In the genomic region with DNA sequence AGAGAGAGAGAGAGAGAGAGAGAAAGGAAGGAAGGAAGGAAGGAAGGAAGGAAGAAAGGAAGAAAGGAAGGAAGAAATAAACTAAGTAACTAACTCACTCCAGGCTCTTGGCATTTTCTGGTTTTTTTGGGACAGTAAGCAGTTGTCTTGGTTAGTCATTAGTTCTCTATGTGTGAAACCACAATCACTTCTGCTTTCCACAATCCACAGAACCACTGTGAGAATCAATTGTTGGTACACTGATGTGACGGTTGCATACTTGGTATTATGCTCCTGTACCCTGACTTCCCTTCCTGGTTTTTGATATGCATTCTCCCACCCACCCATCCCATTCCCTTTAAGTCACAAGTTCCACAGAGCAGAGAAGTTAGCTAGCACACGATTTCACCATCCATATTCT, we compare ENCODE assay signal across 9 mouse cellular contexts. TPM values are rescaled to one million over a fixed set of nuclear protein-coding genes. Genes with fewer than 3 reads are reported as not detected.
A peak's percentile ranks its signal among the peaks of the same experiment; 100 is the strongest.
DNase-seq lines count a peak whose midpoint lies in the region; ATAC-seq and TF ChIP-seq lines count a peak whose summit lies in the region.
"Had no signal": no experiment of that assay in that cellular context is flagged by ENCODE, and none has a peak within 500 bp of the region (broad histone marks: within the 10 kb centered on the region; RNA-seq: fewer than 3 reads in every experiment).

No protein-coding gene starts in this region.

- intact Hi-C loops in gastrocnemius, postnatal 14 days (cut with DNase I; ENCODE audit: low total_unique reads), result no loop called here

- peaks cover 24% of the 10 kb centered on the region for H3K4me1 ChIP-seq in hindbrain, embryonic 10.5 days (replicated peaks)
- peaks cover 16% of the 10 kb centered on the region for H3K4me1 ChIP-seq in hindbrain, embryonic 16.5 days (ENCODE audit: control insufficient read depth, insufficient read depth, low read depth, low read length)
- H3K4me1 ChIP-seq in stomach, embryonic 14.5 days (ENCODE audit: control insufficient read depth, insufficient read depth, low read length), result peaks cover 8% of the 10 kb centered on the region; the same call in 1 of the 2 replicates
- H3K4me1 ChIP-seq in stomach, postnatal 0 days (replicated peaks; ENCODE audit: control insufficient read depth, insufficient read depth), result no peaks in the 10 kb centered on the region; the same call in 1 of the 2 replicates
- H3K4me1 ChIP-seq in liver, embryonic 12.5 days, result peaks cover 28% of the 10 kb centered on the region

- no peak for ATAC-seq in hindbrain, embryonic 16.5 days
- ATAC-seq in stomach, embryonic 14.5 days (ENCODE audit: insufficient number of reproducible peaks, insufficient read depth, low FRiP score, low read depth), result no peak
- ATAC-seq in stomach, postnatal 0 days (ENCODE audit: low FRiP score, low TSS enrichment), result no peak
- no peak for ATAC-seq in liver, embryonic 12.5 days

- H3K27ac ChIP-seq in hindbrain, embryonic 10.5 days, result no peak overlapping the region
- no peak overlapping the region for H3K27ac ChIP-seq in hindbrain, embryonic 16.5 days (ENCODE audit: low read depth, low read length)
- H3K27ac ChIP-seq in stomach, embryonic 14.5 days (ENCODE audit: low read length), result no peak overlapping the region
- no peak overlapping the region for H3K27ac ChIP-seq in stomach, postnatal 0 days (replicated peaks)
- no peak overlapping the region for H3K27ac ChIP-seq in liver, embryonic 12.5 days

- H3K9ac ChIP-seq in hindbrain, embryonic 16.5 days (ENCODE audit: low read depth, low read length), result no peak overlapping the region
- no peak overlapping the region for H3K9ac ChIP-seq in stomach, embryonic 14.5 days (replicated peaks; ENCODE audit: low read depth, low read length)
- no peak overlapping the region for H3K9ac ChIP-seq in stomach, postnatal 0 days (ENCODE audit: low read length)
- H3K9ac ChIP-seq in liver, embryonic 12.5 days, result peak overlapping the region; percentile 83; the same call in 1 of the 2 replicates

- TF ChIP-seq CTCF in stomach, postnatal 0 days (IDR thresholded peaks at IDR 0.05; ENCODE audit: low read depth), result no peak

- peak overlapping the region; percentile 93; the same call in 1 of the 2 replicates for H3K4me3 ChIP-seq in hindbrain, embryonic 10.5 days
- H3K4me3 ChIP-seq in hindbrain, embryonic 16.5 days (ENCODE audit: low read length), result no peak overlapping the region
- no peak overlapping the region for H3K4me3 ChIP-seq in stomach, embryonic 14.5 days (ENCODE audit: low read depth, low read length)
- H3K4me3 ChIP-seq in stomach, postnatal 0 days (ENCODE audit: low read depth, low read length), result no peak overlapping the region
- H3K4me3 ChIP-seq in liver, embryonic 12.5 days, result peak overlapping the region; percentile 82

- DNase-seq in hindbrain, embryonic 10.5 days (ENCODE audit: low spot score), result no peak
- no peak for DNase-seq in stomach, postnatal 0 days (ENCODE audit: low spot score)
- no peak for DNase-seq in gastrocnemius, adult 8-10 months (ENCODE audit: low spot score in 2 of 2)
- no peak for DNase-seq in adrenal gland, adult 18-20 months (ENCODE audit: low spot score in 2 of 2)
- DNase-seq in gastrocnemius, postnatal 14 days, result no peak
- DNase-seq: heart, postnatal 36 days had no signal

- H3K4me2 ChIP-seq in hindbrain, embryonic 16.5 days (ENCODE audit: low read length), result no peak overlapping the region
- peak overlapping the region; percentile 94; the same call in 1 of the 2 replicates for H3K4me2 ChIP-seq in stomach, embryonic 14.5 days (replicated peaks; ENCODE audit: low read depth, low read length)
- no peak overlapping the region for H3K4me2 ChIP-seq in stomach, postnatal 0 days (replicated peaks; ENCODE audit: low read depth)
- H3K4me2 ChIP-seq in liver, embryonic 12.5 days, result peak overlapping the region; percentile 85

- H3K27me3 ChIP-seq in hindbrain, embryonic 10.5 days (ENCODE audit: insufficient read depth, poor library complexity, severe bottlenecking), result no peaks in the 10 kb centered on the region
- no peaks in the 10 kb centered on the region for H3K27me3 ChIP-seq in hindbrain, embryonic 16.5 days (replicated peaks; ENCODE audit: control insufficient read depth, insufficient read depth, low read length)
- H3K27me3 ChIP-seq in stomach, embryonic 14.5 days (ENCODE audit: control insufficient read depth, insufficient read depth, low read length), result no peaks in the 10 kb centered on the region
- H3K27me3 ChIP-seq in stomach, postnatal 0 days (ENCODE audit: control insufficient read depth, insufficient read depth, low read length), result no peaks in the 10 kb centered on the region
- no peaks in the 10 kb centered on the region for H3K27me3 ChIP-seq in liver, embryonic 12.5 days (replicated peaks)

- no peaks in the 10 kb centered on the region for H3K9me3 ChIP-seq in hindbrain, embryonic 10.5 days
- no peaks in the 10 kb centered on the region for H3K9me3 ChIP-seq in hindbrain, embryonic 16.5 days (ENCODE audit: control insufficient read depth, low read length)
- H3K9me3 ChIP-seq in stomach, embryonic 14.5 days (ENCODE audit: control insufficient read depth, low read depth, low read length), result no peaks in the 10 kb centered on the region
- no peaks in the 10 kb centered on the region for H3K9me3 ChIP-seq in stomach, postnatal 0 days (ENCODE audit: control insufficient read depth, low read length)
- H3K9me3 ChIP-seq in liver, embryonic 12.5 days (replicated peaks), result no peaks in the 10 kb centered on the region

- TF ChIP-seq EP300 in stomach, postnatal 0 days (optimal IDR thresholded peaks at IDR 0.05), result no peak

- peaks cover 44% of the 10 kb centered on the region for H3K36me3 ChIP-seq in hindbrain, embryonic 10.5 days
- H3K36me3 ChIP-seq in hindbrain, embryonic 16.5 days (ENCODE audit: control insufficient read depth, insufficient read depth, low read length), result peaks cover 35% of the 10 kb centered on the region
- peaks cover 34% of the 10 kb centered on the region for H3K36me3 ChIP-seq in stomach, embryonic 14.5 days (ENCODE audit: control insufficient read depth, insufficient read depth, low read length)
- H3K36me3 ChIP-seq in stomach, postnatal 0 days (ENCODE audit: control insufficient read depth, insufficient read depth, low read length), result peaks cover 23% of the 10 kb centered on the region
- peaks cover 43% of the 10 kb centered on the region for H3K36me3 ChIP-seq in liver, embryonic 12.5 days

- WGBS in hindbrain, embryonic 10.5 days, result 80% methylated on average over 2 of the region's 2 CpGs
- WGBS in hindbrain, embryonic 16.5 days, result 80% methylated on average over 2 of the region's 2 CpGs
- 74% methylated on average over 2 of the region's 2 CpGs for WGBS in stomach, embryonic 14.5 days
- WGBS in stomach, postnatal 0 days, result 73% methylated on average over 2 of the region's 2 CpGs
- 44% methylated on average over 2 of the region's 2 CpGs for WGBS in liver, embryonic 12.5 days (ENCODE audit: insufficient replicate concordance)

RNA-seq across cellular contexts. Expression of a gene that starts 1.8 kb away (rescaled TPM):
- polyA plus RNA-seq in hindbrain, embryonic 10.5 days (2016; fragmentation: Nextera tagmentation; extraction: Ambion mirVana), result 28.0 and 34.7 TPM in 2 replicates
- polyA plus RNA-seq in hindbrain, embryonic 16.5 days (2015; fragmentation: Nextera tagmentation; extraction: Ambion mirVana), result 14.4 and 16.8 TPM in 2 replicates
- polyA plus RNA-seq in stomach, embryonic 14.5 days (2014; fragmentation: Nextera tagmentation; extraction: Ambion mirVana), result 18.3 and 19.2 TPM in 2 replicates
- 7.0 and 7.2 TPM in 2 replicates for polyA plus RNA-seq in stomach, postnatal 0 days (2015; fragmentation: Nextera tagmentation; extraction: Ambion mirVana)
- 18.6 and 19.8 TPM in 2 replicates for polyA plus RNA-seq in liver, embryonic 12.5 days (2016; fragmentation: Nextera tagmentation; extraction: Ambion mirVana)
- total RNA-seq in gastrocnemius, adult 8-10 months (2022), result 10 to 100 TPM in 2 of 4 experiments, 1 to 10 TPM in 2; 8.8 to 12.2 (median 10.3) TPM
- total RNA-seq in adrenal gland, adult 18-20 months (2021), result 10 to 100 TPM; 22.4 to 24.7 TPM
- 10 to 100 TPM; 10.1 to 10.3 TPM for total RNA-seq in gastrocnemius, postnatal 14 days (2021)

RNA-seq across cellular contexts. Expression of a gene that starts 1.8 kb away (rescaled TPM):
- polyA plus RNA-seq in hindbrain, embryonic 10.5 days (2016; fragmentation: Nextera tagmentation; extraction: Ambion mirVana), result 29.0 and 30.5 TPM in 2 replicates
- polyA plus RNA-seq in hindbrain, embryonic 16.5 days (2015; fragmentation: Nextera tagmentation; extraction: Ambion mirVana), result 29.4 and 31.4 TPM in 2 replicates
- polyA plus RNA-seq in stomach, embryonic 14.5 days (2014; fragmentation: Nextera tagmentation; extraction: Ambion mirVana), result 20.6 and 21.2 TPM in 2 replicates
- 16.3 and 16.7 TPM in 2 replicates for polyA plus RNA-seq in stomach, postnatal 0 days (2015; fragmentation: Nextera tagmentation; extraction: Ambion mirVana)
- polyA plus RNA-seq in liver, embryonic 12.5 days (2016; fragmentation: Nextera tagmentation; extraction: Ambion mirVana), result 12.7 and 13.9 TPM in 2 replicates
- total RNA-seq in gastrocnemius, adult 8-10 months (2022), result 1 to 10 TPM; 6.3 to 7.6 (median 6.8) TPM
- total RNA-seq in adrenal gland, adult 18-20 months (2021), result 1 to 10 TPM; 8.6 to 10.0 TPM
- 1 to 10 TPM; 6.2 to 6.4 TPM for total RNA-seq in gastrocnemius, postnatal 14 days (2021)

RNA-seq across cellular contexts. Expression of a gene that starts 15.1 kb away (rescaled TPM):
- 0.93 and 1.2 TPM in 2 replicates for polyA plus RNA-seq in hindbrain, embryonic 10.5 days (2016; fragmentation: Nextera tagmentation; extraction: Ambion mirVana)
- 0.39 and 0.79 TPM in 2 replicates for polyA plus RNA-seq in hindbrain, embryonic 16.5 days (2015; fragmentation: Nextera tagmentation; extraction: Ambion mirVana)
- 0.85 and 1.9 TPM in 2 replicates for polyA plus RNA-seq in stomach, embryonic 14.5 days (2014; fragmentation: Nextera tagmentation; extraction: Ambion mirVana)
- polyA plus RNA-seq in stomach, postnatal 0 days (2015; fragmentation: Nextera tagmentation; extraction: Ambion mirVana), result 5.0 and 8.4 TPM in 2 replicates
- 10.5 and 10.8 TPM in 2 replicates for polyA plus RNA-seq in liver, embryonic 12.5 days (2016; fragmentation: Nextera tagmentation; extraction: Ambion mirVana)
- total RNA-seq in gastrocnemius, adult 8-10 months (2022), result 10 to 100 TPM in 2 of 4 experiments, 1 to 10 TPM in 2; 1.2 to 33.0 (median 9.6) TPM
- 100 to 1,000 TPM in 1 of 2 experiments, 10 to 100 TPM in 1; 95.5 to 389 TPM for total RNA-seq in adrenal gland, adult 18-20 months (2021)
- 1 to 10 TPM; 2.1 to 4.7 TPM for total RNA-seq in gastrocnemius, postnatal 14 days (2021)

RNA-seq across cellular contexts. Expression of a gene that starts 44.6 kb away (rescaled TPM):
- polyA plus RNA-seq in hindbrain, embryonic 10.5 days (2016; fragmentation: Nextera tagmentation; extraction: Ambion mirVana), result 47.6 and 50.6 TPM in 2 replicates
- 31.3 and 34.3 TPM in 2 replicates for polyA plus RNA-seq in hindbrain, embryonic 16.5 days (2015; fragmentation: Nextera tagmentation; extraction: Ambion mirVana)
- 40.1 and 45.1 TPM in 2 replicates for polyA plus RNA-seq in stomach, embryonic 14.5 days (2014; fragmentation: Nextera tagmentation; extraction: Ambion mirVana)
- polyA plus RNA-seq in stomach, postnatal 0 days (2015; fragmentation: Nextera tagmentation; extraction: Ambion mirVana), result 19.9 and 20.5 TPM in 2 replicates
- 33.3 and 35.3 TPM in 2 replicates for polyA plus RNA-seq in liver, embryonic 12.5 days (2016; fragmentation: Nextera tagmentation; extraction: Ambion mirVana)
- 10 to 100 TPM; 12.8 to 14.3 (median 13.8) TPM for total RNA-seq in gastrocnemius, adult 8-10 months (2022)
- 10 to 100 TPM; 17.6 to 17.9 TPM for total RNA-seq in adrenal gland, adult 18-20 months (2021)
- total RNA-seq in gastrocnemius, postnatal 14 days (2021), result 10 to 100 TPM; 10.8 to 11.2 TPM

RNA-seq across cellular contexts. Expression of a gene that starts 50.4 kb away (rescaled TPM):
- polyA plus RNA-seq in hindbrain, embryonic 10.5 days (2016; fragmentation: Nextera tagmentation; extraction: Ambion mirVana), result 0.21 and 0.24 TPM in 2 replicates
- 0.12 and 0.13 TPM in 2 replicates for polyA plus RNA-seq in hindbrain, embryonic 16.5 days (2015; fragmentation: Nextera tagmentation; extraction: Ambion mirVana)
- 0.14 TPM in 1 of 2 replicates, not detected in the other for polyA plus RNA-seq in stomach, embryonic 14.5 days (2014; fragmentation: Nextera tagmentation; extraction: Ambion mirVana)
- 0.08 TPM in 1 of 2 replicates, not detected in the other for polyA plus RNA-seq in stomach, postnatal 0 days (2015; fragmentation: Nextera tagmentation; extraction: Ambion mirVana)
- 0.97 and 2.0 TPM in 2 replicates for polyA plus RNA-seq in liver, embryonic 12.5 days (2016; fragmentation: Nextera tagmentation; extraction: Ambion mirVana)
- under 1 TPM in 2 of 4 experiments, not detected in 2; 0.02 to 0.08 TPM for total RNA-seq in gastrocnemius, adult 8-10 months (2022)
- under 1 TPM in 1 of 2 experiments, not detected in 1; 0.13 TPM for total RNA-seq in adrenal gland, adult 18-20 months (2021)
- total RNA-seq in gastrocnemius, postnatal 14 days (2021), result under 1 TPM in 1 of 2 experiments, not detected in 1; 0.31 TPM
- total RNA-seq: heart, postnatal 36 days had no signal

Comparison
In these comparisons a context has a peak if more than half of its experiments do, and no peak if none do; other contexts are left out.
1. H3K4me3 ChIP-seq: peak in hindbrain, embryonic 10.5 days (single experiment) and liver, embryonic 12.5 days (single experiment); none in hindbrain, embryonic 16.5 days (single experiment), stomach, embryonic 14.5 days (single experiment) and stomach, postnatal 0 days (single experiment).
2. H3K4me2 ChIP-seq: peak in stomach, embryonic 14.5 days (single experiment) and liver, embryonic 12.5 days (single experiment); none in hindbrain, embryonic 16.5 days (single experiment) and stomach, postnatal 0 days (single experiment).